Mouse (Mus musculus) E14TG2a.4 (cell line): ENCODE measurements around the gene Acsbg2.

ENCODE experiments used
- CTCF ChIP-seq: conservative IDR thresholded peaks from 2 replicates; pipeline ENCODE4 v1.5.1; 2014; ENCODE audit warnings: low read length
- NANOG ChIP-seq: IDR thresholded peaks from 2 replicates; pipeline ENCODE4 v1.6.1; 2014; ENCODE audit warnings: borderline replicate concordance, low read length, mixed read lengths
- POU5F1 ChIP-seq: IDR thresholded peaks from 2 replicates; pipeline ENCODE4 v1.6.1; 2014; ENCODE audit warnings: low read length, borderline replicate concordance

DNA sequence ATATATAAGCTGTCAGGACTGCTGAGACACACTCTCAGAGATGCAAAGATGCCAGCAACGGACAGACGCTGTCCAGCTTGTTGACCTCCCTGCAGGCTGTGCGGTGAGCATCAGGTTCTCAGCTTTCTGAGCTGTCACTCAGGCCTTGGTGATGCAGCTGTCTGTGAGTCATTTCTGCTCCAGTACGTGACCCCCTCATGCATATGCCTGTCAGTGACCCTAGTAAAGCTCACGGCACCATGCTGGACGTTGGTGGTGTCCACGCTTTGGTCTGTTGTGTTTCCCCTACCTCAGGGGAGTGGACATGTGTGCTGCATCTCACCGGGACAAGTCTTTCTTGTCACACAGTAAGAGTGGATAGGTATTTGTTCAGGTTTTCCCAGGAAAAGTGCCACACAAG lies 2.5 kb downstream of the Acsbg2 start:
- TF ChIP-seq CTCF, result no peak
- TF ChIP-seq POU5F1, result no peak
- TF ChIP-seq NANOG, result no peak
